Mouse (Mus musculus) heart, postnatal 36 days (tissue): Measurements from ENCODE around the gene Commd3. TPM values are rescaled to one million over a fixed set of nuclear protein-coding genes. Genes with fewer than 3 reads are reported as not detected.

ENCODE experiments used
- DNase-seq, 2 experiments: peaks; one replicate each; pipeline ENCODE4 v3.0.0; 2021 to 2022
- intact Hi-C: fragments of 180-260 bp; cut with DNase I; formaldehyde crosslinking; loops from one replicate; pipeline ENCODE4 v1.15.1; 2025
- total RNA-seq, 2 experiments: library from RNA; stranded (reverse); gene quantifications; 2 replicates each; pipeline ENCODE4 v1.2.3; 2021

The Commd3 gene
- total RNA-seq: 100 to 1,000 TPM; 103 to 104 TPM

DNA sequence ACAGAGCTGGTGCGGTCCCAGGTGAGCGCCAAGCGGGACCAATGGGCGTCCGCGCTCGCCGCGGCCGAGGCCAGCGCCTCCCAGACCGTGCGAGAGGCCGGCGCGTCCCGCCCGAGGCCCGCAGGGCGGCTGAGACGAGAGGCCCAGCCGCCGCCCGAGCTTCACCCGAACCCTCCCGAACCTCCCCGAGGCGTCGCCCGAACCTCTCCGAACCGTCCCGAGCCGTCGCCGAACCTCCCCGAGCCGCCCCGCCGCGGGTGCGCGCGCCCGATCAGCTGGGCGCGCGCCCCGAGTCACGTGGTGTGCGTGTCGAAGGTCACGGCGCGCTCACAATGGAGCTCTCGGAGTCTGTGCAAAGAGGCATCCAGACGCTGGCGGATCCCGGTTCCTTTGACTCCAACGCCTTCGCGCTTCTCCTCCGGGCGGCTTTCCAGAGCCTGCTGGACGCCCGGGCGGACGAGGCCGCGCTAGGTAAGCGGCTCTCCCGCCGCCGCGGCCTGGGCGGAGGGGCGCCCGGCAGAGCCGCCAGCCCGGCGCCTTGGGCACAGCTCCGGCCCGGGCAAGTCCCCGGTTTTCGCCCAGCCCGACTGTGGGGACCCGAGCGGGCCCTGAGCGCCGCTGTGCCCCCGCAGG lies at the start of gene Commd3:
Commd3 (plus strand) TSS at position 252 of the 633 bp plus-strand sequence.
- intact Hi-C loops: loop anchor here (5.0 to 10.0 kb wide), 2 partner anchors 65 to 983 kb away; partner anchors contain the start of gene Otud1
- peak; percentile 98 to 99 for DNase-seq

DNA sequence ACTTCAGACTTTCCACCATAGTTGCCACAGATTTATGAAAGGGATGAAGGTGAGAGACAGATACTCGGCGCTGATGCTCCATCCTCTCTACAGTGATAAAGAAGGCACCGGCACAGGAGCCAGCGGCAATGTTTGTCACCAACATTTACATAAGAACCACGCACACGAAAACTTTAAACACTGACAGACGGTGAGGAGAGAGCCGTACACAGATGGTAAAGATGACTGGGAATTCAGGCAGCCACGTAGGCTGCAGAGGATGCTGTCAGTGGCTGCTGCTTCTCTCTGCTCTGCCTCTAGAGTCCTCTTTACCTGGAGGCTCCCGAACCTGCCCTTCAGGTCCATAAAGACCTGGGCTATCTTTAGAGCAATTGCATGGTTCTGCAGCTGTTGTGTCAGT lies 49.0 kb upstream of the Commd3 start:
- DNase-seq: no peak
- intact Hi-C loops: no loop called here

DNA sequence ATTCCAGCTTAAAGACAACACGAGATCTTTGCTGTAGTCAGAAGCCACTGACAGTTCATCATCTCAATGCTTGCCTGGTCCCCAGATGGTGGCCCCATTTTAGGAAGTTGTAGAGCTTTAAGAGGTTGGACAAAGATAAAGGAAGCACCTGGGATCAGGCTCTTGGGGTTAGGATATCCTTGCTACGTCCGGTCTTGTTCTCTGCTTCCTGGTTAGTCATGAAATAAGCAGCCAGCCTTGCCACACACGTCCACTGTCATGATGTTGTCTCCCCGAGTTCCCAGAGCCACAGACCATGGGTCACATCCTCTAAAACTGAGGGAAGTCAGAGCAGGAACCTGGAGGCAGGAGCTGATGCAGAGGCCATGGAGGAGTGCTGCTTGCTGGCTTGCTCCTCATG lies 41.6 kb upstream of the Commd3 start:
- intact Hi-C loops: no loop called here
- DNase-seq: no peak

DNA sequence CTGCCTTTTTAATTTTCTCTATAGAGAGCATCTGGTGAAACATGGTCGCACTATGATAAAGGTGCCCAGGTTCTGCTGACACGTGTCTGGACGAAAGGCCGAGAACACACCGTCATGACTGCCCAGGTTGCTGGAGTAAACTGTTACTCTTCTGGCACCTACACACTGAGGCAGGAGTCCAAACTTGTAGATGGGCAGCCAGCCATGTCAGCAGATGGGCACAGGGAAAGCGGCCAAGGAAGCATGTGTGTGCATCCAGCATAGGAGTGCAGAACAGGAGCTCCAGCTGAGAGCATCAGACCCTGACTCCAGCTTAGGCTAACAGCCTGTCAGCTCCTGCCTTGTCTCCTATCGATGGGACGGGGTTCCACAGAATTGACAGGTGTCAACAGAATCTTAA lies 37.1 kb upstream of the Commd3 start:
- DNase-seq: peak; percentile 31 to 39
- intact Hi-C loops: no loop called here

DNA sequence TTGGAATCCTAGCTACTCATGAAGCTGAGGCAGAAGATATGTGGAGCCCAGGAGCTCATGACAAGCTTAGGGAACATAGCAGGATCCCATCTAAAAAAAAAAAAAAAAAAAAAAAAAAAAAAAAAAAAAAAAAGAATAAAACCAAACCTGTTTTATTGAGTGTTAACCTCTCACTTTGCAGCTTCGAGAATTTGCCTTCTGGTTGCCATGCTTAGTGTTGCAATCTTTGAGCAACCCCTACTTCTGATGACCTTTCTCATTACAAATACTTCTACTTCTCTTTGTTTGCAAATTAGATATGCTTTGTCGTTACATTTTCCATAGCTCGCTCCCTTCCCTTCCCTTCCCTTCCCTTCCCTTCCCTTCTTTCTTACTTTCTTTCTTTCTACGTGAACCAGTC lies 23.6 kb upstream of the Commd3 start:
- intact Hi-C loops: no loop called here
- DNase-seq: no peak

DNA sequence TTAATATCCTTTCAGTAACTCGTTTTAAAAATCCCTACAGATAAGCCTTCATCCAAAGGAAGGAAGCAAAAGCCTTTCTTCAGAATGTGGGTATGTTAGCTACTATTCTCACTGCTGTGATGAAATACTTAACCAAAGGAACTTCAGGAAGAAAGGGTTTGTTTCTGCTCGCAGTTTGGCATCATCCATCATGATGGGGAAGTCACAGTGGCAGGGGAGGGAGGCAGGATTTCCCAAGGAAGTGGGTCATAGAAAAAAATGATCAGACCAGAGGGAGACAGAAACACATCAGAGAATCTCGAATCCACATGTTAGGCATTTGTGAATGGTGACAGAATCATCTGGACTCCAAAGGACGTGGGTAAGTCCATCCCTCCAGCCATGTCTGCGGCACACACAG lies 17.4 kb upstream of the Commd3 start:
- intact Hi-C loops: no loop called here
- DNase-seq: no peak

DNA sequence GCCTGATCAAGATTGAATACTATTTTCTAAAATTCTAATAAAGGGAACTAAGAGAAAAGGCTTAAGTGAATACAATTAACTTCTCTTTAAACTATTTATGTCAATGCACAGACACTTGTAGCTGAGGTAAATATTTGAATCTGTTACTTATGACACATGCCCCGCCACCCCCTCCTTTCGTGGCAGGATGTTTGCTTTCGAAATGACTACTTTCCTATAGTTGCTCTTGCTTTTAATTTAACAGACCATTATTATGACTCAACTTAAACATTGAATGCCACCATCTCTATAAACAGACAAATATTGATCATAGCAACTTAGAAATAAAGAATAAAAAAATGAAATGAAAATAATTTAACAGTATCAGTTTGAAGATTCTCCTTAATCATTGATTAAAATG lies 8.2 kb upstream of the Commd3 start:
- no peak for DNase-seq
- intact Hi-C loops: no loop called here

DNA sequence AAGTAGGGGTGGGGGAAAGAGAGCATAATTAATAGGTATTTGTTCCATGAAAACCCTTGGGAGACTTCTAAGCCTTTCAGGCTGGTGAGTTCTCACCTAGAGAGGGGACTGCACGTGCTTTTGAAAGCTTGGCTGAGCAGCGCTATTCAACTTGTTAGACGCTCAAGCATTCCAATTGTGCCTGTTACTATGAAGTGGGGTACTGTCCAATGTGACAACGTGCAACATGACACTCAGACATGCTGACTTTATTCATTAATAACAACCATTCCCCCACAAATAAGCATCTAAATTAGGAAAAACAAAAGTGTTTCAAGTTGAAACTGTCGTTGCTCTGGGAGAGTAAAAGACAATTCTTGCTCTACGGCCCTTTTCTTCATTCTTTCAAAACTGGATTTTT lies 1.1 kb upstream of the Commd3 start:
- intact Hi-C loops: loop anchor here (5.0 to 10.0 kb wide), 2 partner anchors 64 to 984 kb away; partner anchors contain the start of gene Otud1
- no peak for DNase-seq

DNA sequence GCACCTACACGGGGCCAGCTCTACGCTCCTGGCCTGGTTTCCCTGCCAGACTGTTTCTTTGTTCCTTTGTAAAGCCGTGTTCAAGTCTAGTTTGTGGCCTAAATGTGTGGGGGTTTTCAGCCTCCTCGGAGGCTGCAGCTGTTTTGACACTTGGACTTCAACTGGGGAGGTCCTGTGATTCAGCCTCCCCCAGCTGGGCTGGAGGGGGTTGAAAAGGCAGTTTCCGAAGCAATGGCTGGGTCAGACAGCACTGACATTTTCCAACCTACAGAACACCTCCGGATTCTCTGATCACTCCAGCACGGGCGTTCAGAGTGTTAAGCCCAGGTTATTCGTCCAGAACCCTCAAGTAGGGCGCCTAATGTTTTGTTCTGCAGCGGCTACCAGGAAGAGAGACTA lies 581 bp downstream of the Commd3 start:
- DNase-seq: no peak
- intact Hi-C loops: loop anchor here (5.0 to 10.0 kb wide), 2 partner anchors 65 to 982 kb away; partner anchors contain the start of gene Otud1

DNA sequence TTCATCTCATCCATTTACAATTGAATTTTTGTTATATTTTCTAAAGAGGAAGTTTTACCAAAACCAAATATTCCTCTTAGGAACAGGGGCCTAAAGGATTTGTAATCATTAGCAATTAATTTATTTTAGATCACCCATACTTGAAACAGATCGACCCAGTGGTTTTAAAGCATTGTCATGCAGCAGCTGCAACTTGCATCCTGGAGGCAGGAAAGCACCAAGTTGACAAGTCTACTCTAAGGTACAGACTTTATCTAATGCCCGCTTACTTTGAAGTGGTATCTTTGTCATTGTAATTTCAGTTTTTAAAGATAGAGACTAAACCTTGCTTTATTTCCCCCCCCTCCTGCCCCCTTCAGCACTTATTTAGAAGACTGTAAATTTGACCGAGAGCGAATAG lies 1.6 kb downstream of the Commd3 start:
- no peak for DNase-seq
- intact Hi-C loops: loop anchor here (5.0 to 10.0 kb wide), 2 partner anchors 66 to 981 kb away; partner anchors contain the start of gene Otud1

DNA sequence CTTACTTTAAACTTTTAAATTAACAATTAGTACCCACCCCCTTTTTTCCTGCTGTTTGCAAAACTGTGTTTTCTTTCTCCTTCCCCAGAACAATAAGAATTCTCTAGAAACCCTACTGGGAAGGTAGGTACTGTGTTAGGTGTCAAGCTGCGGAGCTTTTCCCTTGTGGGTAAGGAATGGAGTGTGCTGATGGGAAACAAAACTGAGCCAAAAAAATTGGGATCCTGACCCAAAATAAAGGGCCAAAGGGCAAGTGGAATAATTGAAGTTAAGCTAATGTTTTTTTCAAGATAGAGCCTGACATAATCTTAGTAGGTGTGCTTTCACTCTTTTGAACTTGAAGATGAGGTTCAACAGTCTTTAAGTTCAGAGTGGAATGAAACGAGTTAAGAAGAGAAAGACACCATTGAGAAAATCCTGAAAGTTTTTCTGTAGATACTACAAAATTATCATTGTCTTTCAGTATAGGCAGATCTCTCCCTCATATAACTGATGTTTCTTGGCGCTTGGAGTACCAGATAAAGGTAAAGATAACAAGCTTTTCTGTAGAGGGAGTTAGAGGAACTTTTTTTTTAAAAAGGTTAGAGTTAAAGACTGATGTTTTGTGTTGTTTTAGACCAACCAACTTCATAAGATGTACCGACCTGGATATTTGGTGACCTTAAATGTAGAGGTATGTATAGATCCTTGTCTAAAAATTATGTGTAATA lies 2.2 kb downstream of the Commd3 start:
- intact Hi-C loops: loop anchor here (5.0 to 10.0 kb wide), 2 partner anchors 67 to 980 kb away; partner anchors contain the start of gene Otud1
- no peak for DNase-seq

DNA sequence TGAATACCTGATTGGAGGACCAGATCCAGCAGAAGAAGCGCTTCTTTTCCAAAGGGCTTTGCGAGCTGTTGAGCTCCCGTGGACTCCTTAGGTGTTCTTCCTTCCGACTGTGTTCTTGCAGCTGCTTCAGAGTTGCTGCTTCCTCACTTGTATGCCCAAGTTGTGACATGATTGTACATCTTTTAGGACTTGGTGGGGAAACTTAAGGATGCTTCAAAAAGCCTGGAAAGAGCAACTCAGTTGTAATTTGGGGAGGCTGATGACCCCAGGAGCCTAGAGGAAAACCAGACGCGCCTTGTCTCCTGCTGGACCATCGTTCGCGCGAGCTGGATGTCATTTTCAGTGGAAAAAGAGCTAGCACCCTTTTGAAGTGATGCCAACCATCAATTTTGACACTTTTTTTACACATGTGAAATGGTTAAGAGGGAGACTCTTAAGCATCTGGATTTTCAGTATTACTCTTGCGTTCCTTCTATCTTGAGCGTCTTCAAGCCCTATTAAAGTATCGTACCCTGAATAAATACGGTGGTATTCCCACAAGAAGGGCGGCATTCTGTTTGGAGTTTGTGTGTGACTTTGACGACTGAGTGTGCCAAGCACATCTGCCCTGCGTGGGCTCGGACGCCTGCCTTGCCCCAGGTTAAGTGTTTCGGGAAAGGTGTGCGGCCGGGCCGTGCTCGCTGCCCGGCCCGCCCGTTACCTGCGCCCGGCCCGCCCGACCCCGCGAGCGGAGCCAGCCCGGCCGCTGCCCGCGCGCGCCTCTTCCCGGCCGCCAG lies 3.7 kb downstream of the Commd3 start:
- no peak for DNase-seq
- intact Hi-C loops: loop anchor here (2.0 to 10.0 kb wide), 7 partner anchors 17 to 979 kb away; partner anchors contain the start of genes Dnajc1, Otud1 and Skida1

DNA sequence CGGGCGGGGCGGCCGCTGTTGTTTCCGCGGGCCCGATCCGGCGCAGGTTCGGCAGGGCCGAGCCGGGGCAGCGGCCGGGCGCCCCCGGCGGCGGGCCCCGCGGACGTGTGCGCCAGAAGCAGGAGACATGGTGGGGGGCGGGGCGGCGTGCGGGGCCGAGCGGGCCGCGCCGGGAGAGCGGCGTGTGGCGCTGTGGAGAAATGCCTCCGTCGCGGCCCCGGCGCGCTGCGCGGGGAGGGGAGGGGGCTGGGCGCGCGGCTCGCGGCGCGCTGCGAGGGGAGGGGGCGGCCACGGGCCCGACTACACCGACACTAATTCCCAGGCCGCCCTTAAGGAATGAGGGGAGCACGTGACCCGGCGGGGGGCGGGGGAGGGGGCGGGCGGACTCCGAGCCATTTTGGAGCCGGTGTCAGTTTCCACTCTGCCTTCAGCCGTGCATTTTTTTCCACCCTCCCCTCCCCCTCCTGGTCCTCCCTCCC lies 4.3 kb downstream of the Commd3 start:
- intact Hi-C loops: loop anchor here (2.0 to 10.0 kb wide), 7 partner anchors 16 to 978 kb away; partner anchors contain the start of genes Dnajc1, Otud1 and Skida1

DNA sequence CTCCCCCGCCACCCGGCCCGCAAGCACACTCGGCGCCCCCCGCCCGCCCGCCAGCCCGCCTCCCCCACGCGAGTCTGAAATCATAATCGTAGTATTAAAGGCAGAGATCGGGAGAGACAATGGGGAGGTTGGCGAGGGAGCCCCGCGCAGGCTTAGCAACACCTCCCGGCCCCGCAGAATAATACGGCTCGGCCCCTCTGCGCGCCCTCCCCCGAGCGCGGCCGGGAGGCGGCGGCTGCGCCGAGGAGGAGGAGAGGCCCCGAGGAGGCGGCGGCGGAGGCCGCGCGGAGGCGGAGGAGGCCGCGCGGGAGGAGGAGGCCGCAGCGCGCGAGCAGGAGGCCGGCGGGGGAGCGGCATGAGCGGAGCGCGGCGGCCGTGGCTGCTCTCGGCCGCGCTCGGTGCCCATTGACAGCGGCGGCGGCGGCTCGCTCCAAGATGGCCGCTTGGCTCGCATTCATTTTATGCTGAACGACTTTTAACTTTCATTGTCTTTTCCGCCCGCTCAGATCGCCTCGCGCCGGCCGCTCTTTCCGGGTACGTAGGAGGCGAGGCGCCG lies 4.8 kb downstream of the Commd3 start, which contains the start of gene Bmi1:
Bmi1 (plus strand) TSS at position 83 of the 556 bp plus-strand sequence.
- intact Hi-C loops: loop anchor here (2.0 to 10.0 kb wide), 7 partner anchors 16 to 978 kb away; partner anchors contain the start of genes Dnajc1, Otud1 and Skida1
- peak; percentile 60 to 84 for DNase-seq

More for the DNA sequence above, 4.3 kb downstream of the Commd3 start:
- DNase-seq: peak; percentile 68 to 82

DNA sequence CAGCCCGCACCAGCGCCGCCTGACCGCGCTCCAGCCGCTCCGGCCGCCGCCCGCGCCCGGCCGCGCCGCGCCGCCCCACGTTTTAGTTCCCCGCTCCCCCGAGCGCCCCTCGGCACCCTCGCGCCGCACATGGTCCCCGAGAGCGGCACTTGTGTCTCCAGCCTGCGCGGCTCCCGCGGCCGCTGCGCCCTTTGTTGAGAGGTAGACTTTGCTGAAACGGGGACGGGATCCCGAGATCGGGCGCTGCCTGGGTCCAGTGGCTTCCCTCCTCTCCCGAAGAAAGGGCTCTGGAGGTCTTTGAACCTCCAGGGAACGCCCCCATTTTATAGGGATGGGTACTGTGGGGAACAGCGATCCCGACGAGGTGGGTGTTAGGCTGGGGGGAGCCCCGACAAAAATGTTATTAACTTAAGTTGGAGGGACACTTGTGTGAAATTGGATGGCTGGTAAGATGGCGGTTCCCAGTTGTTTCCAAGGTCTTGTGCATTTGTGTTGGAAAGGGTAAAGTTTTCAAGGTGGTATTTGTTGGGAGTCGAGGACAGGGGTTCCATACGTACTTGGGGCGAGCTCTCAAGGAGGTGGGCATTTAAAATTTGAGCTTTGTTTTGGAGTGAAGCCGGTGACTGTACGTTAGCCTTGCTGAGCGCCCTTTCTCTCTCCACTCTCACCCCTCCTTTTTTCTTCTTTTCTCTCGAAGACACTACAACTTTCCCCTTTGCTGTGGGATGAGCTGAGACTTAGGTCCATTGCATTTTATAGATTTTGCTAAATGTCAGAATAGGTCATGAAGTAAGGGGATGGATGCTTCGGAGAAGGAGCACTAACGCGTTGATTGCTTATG lies 5.7 kb downstream of the Commd3 start:
- intact Hi-C loops: loop anchor here (2.0 to 10.0 kb wide), 7 partner anchors 15 to 977 kb away; partner anchors contain the start of genes Dnajc1, Otud1 and Skida1
- peak; percentile 45 to 74 for DNase-seq

DNA sequence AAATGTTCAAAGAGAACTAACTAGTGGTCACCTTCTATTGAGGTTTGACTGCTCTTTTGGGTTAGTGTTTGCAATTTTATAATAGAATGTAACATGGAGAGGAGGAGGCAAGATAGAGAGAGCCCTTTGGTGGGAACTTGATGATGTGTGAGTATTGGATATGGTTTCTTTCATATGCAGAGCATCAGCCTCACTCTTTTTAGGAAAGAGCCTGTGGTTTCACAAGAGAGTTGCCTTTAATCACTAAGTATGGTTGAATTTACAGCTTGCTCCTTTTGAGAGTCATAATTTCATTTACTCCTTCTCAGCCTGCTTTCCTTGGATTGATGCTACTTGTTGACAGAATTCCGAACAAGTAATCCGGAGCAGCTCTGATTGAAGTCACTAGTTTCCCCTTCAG lies 7.5 kb downstream of the Commd3 start:
- no peak for DNase-seq
- intact Hi-C loops: loop anchor here (5.0 to 10.0 kb wide), 6 partner anchors 92 to 975 kb away; partner anchors contain the start of genes Dnajc1, Otud1 and Skida1

DNA sequence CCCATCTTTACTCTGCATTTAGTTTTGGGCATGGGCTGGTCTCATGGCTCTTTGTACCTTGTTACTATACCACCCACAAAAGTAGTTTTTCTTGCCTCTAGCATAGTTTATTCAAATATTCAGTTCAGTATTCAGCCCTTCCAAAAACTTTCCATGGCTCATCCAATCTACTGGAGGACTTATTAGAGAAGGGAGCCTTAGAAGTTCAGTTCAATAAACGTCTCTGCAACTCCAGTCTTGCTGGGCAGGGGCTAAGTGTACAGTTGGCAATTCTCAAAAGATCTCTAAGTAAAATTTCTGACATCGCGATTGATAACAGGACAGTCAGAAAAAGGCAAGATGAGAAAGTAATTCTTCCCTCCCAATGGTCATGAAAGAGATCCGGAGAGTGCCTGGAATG lies 8.3 kb downstream of the Commd3 start:
- no peak for DNase-seq
- intact Hi-C loops: loop anchor here (10.0 kb wide), 1 partner anchor 826 kb away; no protein-coding TSS in a partner anchor

DNA sequence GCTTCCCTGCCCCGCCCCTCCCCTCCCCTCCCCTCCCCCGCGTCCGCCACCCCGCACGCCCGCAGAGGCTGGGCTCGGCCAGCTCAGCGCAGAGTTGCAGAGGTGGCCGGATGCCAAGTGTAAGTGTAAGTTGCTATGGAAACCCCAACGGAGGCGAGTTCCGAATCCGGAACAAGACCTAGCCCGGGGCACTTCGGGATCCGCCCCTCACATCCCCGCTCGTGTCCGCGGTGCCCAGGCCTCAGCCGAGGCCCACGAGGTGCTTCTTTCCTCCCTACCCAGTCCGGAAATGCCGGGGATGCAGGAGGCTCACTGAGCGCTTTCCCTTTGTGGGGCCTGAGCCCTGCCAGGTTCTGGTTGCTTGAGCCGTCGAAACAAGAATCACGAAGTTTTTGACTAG lies 8.8 kb downstream of the Commd3 start:
- DNase-seq: peak; percentile 60 to 67
- intact Hi-C loops: loop anchor here (10.0 kb wide), 1 partner anchor 826 kb away; no protein-coding TSS in a partner anchor

DNA sequence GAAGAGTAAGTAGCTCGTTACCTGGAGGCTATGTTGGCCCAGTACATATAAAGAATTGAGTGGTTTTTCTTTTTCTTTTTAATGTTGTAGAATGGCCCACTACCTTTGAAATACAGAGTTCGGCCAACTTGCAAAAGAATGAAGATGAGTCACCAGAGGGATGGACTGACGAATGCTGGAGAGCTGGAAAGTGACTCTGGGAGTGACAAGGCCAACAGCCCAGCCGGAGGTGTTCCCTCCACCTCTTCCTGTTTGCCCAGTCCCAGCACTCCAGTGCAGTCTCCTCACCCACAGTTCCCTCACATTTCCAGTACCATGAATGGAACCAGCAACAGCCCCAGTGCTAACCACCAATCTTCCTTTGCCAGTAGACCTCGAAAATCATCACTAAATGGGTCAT lies 11.9 kb downstream of the Commd3 start:
- no peak for DNase-seq
- intact Hi-C loops: loop anchor here (10.0 kb wide), 1 partner anchor 829 kb away; no protein-coding TSS in a partner anchor
